Mouse (Mus musculus) MEL-GATA-1-ER (cell line): ENCODE results near the gene Hephl1.

ENCODE experiments used
- DNase-seq: peaks from one replicate; pipeline ENCODE4 v3.0.0-alpha.2; 2012; ENCODE audit warnings: low read depth; ENCODE audit errors: extremely low read depth

Gene Hephl1

GRCm38 (mm10) chr9:15060847-15061246 lies 51.1 kb downstream of the Hephl1 start:
- DNase-seq = no peak

GRCm38 (mm10) chr9:15060026-15060425 lies 51.9 kb downstream of the Hephl1 start:
- no peak for DNase-seq

- DNase-seq = no peak
Observed at GRCm38 (mm10) chr9:15045740-15046139, 66.2 kb downstream of the Hephl1 start.

GRCm38 (mm10) chr9:15045084-15045669 lies 66.7 kb downstream of the Hephl1 start, which contains the start of gene Panx1:
Gene Panx1, minus strand, starts transcription at chr9:15045478.
- DNase-seq = peak; percentile 20

GRCm38 (mm10) chr9:15044391-15045083 lies 67.4 kb downstream of the Hephl1 start:
- no peak for DNase-seq

GRCm38 (mm10) chr9:15041556-15041955 lies 70.4 kb downstream of the Hephl1 start:
- DNase-seq = no peak

GRCm38 (mm10) chr9:15039848-15040247 lies 72.1 kb downstream of the Hephl1 start:
- DNase-seq = no peak

GRCm38 (mm10) chr9:15037704-15038103 lies 74.2 kb downstream of the Hephl1 start:
- DNase-seq = no peak

GRCm38 (mm10) chr9:15037237-15037636 lies 74.7 kb downstream of the Hephl1 start:
- DNase-seq = no peak

GRCm38 (mm10) chr9:15036807-15037206 lies 75.1 kb downstream of the Hephl1 start:
- no peak for DNase-seq

- no peak for DNase-seq
Observed at GRCm38 (mm10) chr9:15036405-15036804, 75.5 kb downstream of the Hephl1 start.

- DNase-seq = no peak
Observed at GRCm38 (mm10) chr9:15035979-15036378, 75.9 kb downstream of the Hephl1 start.

- no peak for DNase-seq
Observed at GRCm38 (mm10) chr9:15034546-15035273, 77.2 kb downstream of the Hephl1 start.

GRCm38 (mm10) chr9:15033568-15034160 lies 78.2 kb downstream of the Hephl1 start:
- DNase-seq = no peak

GRCm38 (mm10) chr9:15032797-15033196 lies 79.1 kb downstream of the Hephl1 start:
- no peak for DNase-seq

GRCm38 (mm10) chr9:15030771-15031170 lies 81.1 kb downstream of the Hephl1 start:
- DNase-seq = no peak

GRCm38 (mm10) chr9:15029025-15029727 lies 82.7 kb downstream of the Hephl1 start:
- DNase-seq = no peak

- no peak for DNase-seq
Observed at GRCm38 (mm10) chr9:15027725-15028124, 84.2 kb downstream of the Hephl1 start.

GRCm38 (mm10) chr9:15023049-15023448 lies 88.9 kb downstream of the Hephl1 start:
- DNase-seq = no peak

GRCm38 (mm10) chr9:15021156-15021555 lies 90.8 kb downstream of the Hephl1 start:
- no peak for DNase-seq

- no peak for DNase-seq
Observed at GRCm38 (mm10) chr9:15020561-15021080, 91.3 kb downstream of the Hephl1 start.
